Mouse (Mus musculus): ENCODE measurements around the gene Aipl1.

- TF ChIP-seq CTCF (IDR thresholded peaks at IDR 0.05; ENCODE audit: low read depth), result no peak
- TF ChIP-seq EP300 (IDR thresholded peaks at IDR 0.05; ENCODE audit: low read depth), result no peak
Measured at GRCm38 (mm10) chr11:72005547-72005946, 31.8 kb downstream of the Aipl1 start.

Data from liver, postnatal 0 days (tissue).